Mouse (Mus musculus) neutrophil, adult 5-6 weeks (primary cell): ENCODE data around the gene Pcp4l1. TPM values are rescaled to one million over a fixed set of nuclear protein-coding genes. Genes with fewer than 3 reads are reported as not detected.

Experiments
- ATAC-seq: fragments of 151-379, 151-347 bp; 2 replicates; pipeline ENCODE4 v1.8.0; 2017; ENCODE audit warnings: mild to moderate bottlenecking, moderate TSS enrichment; ENCODE audit not compliant: insufficient number of reproducible peaks, poor library complexity, low FRiP score, severe bottlenecking; ENCODE audit errors: extremely low read depth
- total RNA-seq: library from RNA; stranded (forward); fragments of 200-1000 nt; gene quantifications from 2 replicates; pipeline ENCODE4 v1.2.3, GENCODE M21; 2017

Gene Pcp4l1
- total RNA-seq, 1 experiment from 2014 or later: 0.81 TPM

DNA sequence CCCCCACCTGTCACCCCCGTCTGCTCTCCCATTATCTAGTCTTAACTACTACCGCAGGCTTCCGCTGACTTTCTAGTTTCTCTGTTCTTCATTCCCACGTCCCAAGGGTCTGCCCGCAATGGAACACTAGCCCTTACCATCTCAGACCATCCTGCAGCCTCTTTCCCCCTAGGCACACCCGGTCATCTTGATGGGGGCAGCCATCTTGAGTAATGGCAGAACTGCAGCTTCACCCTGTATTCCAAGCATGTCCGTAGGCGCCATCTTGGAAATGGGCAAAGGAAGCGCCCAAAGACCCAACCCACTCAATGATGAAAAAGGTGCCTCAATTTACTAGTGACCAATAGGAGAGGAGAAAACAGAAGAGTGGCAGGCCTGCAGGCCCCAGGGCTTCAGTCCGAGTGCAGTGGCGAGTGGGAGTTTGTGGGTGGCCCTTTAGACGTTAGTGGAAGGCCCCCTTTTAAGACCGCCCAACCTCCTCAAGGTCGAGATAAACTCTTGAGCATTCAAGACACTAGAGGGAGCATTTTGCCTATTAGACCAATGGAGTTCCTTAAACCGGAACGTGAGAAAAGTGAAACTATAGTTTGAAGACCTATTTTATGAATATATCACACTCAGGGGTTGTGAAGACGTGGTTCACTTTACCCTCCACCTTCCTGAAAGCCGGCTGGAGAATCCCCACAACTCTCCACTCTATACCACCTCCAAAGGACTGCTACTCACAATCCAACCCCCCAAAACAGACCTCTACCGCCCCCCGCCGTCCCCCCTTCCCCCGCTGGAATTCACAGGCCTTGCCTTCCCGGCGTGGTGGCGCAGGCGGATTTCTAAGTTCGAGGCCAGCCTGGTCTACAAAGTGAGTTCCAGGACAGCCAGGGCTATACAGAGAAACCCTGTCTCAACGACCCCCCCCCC lies 26.4 kb upstream of the Pcp4l1 start, which contains the start of gene Tomm40l:
Gene Tomm40l, minus strand, starts transcription at position 277 of the 918 bp plus-strand sequence.
- peak; percentile 92 for ATAC-seq

DNA sequence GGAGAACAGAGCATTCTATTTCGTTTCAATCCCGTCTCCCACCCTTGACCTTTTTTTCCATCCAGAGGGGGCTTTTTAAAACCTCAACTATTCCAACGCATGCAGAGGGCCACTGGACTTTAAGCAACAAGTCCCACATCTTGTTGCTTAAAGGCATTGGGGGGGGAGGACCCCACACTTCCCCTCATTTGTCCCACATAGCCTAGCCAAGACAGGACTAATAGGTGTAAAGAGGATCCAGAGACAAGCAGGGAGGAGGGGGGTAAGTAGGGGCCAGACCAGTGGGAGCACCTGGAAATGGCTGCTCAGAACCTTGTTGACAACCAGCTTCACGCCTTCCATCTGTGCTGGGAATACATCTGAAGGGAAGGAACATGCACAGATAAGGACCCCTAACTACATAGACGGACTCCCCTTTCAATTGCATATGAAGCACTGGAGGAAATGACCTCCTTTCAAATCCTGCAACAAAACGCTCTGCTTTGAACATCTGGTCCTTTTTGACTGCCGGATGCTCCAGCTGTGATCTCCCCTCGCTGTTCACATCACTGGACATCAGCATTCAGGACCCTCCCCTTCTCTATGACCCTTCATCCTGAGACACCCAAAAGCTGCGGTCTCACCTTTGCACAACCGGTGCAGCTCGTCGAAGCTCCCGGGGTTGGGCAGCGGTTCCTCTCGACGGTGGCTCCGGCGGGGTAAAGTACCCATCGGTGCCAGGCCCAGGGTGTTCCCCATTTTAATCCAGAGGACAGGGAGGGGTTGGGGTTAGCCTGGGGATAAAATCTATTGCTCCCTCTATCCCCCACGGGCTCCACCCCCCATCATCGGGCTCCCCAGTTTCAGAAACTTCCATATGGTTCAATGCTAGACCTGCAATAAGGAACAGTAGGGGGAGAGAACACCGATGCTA lies 25.5 kb upstream of the Pcp4l1 start:
- ATAC-seq: no peak

DNA sequence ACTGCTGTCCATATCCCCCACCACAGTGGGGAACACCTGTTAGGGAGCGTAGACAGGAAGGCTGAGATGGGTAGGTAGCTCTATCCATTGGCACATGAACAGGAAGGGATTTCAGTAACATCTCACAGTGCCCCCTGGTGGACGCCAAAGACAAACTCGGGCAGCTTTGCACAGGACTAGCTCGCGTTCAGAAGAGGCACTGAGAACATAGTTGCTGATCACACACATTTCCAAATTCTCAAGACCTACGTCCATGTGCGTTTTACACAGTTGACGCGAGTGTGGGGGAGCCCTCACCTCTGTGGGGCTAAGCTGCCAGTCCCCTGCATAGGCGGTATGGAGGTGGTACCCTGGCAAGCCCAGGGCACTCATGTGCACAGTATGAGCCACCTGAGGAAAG lies 24.8 kb upstream of the Pcp4l1 start:
- ATAC-seq: peak; percentile 20; the same call in 1 of the 2 replicates

DNA sequence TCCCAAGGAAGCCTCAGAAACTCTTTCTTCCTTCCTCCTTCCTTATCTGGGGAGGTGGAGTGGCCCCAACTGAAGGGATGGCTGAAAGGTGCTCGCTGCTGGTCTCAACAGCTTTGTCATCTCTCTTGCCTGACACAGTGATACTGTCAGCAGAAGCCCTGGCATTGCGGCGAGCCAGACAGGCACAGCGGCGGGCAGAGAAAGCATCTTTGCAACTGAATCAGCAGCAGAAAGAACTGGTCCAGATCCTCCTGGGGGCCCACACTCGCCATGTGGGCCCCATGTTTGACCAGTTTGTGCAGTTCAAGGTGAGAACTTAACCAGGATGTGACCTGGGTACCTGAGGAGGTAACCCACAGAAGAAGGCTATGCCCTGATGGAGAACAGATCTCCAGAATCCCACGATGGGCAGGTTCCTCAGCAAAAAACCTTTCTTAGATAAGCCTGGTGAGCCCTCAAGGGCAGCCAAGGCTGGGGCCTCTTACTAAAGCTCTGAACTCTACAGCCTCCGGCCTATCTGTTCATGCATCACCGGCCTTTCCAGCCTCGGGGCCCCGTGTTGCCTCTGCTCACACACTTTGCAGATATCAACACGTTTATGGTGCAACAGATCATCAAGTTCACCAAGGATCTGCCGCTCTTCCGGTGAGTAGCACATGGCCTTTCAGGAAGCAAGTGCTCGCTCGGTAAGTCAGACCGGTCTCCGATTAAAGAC lies 20.3 kb upstream of the Pcp4l1 start:
- ATAC-seq: no peak

DNA sequence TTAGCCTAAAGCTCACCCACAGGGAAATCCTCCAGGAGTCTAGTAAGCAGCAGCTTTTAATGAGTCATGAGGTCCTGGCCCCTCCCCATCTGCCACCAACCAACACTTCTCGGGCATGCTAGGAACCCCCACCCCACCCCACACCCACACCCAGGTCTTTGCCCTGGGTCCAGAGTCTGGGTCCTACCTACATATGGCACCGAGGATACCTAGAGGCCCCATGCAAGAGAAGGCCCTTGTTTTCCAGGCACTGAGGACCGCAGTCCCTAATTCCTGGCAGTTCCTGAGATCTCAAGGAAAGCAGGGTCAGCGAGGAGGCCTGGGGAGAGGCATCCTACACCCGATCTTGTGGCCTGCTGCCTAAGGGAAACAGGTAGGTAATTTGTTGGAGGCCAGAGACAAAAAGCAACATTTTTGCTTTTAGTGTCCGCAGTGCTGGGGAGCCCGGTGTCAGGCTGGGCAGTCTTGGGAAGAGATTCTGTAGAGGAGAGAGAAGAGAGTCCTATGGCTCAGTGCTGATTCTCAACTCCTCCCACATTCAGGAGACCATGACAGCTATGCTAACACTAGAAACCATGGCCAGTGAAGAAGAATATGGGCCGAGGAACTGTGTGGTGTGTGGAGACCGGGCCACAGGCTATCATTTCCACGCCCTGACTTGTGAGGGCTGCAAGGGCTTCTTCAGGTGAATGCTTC lies 17.9 kb upstream of the Pcp4l1 start, which contains the start of gene Nr1i3:
Gene Nr1i3, plus strand, starts transcription at position 170 of the 696 bp plus-strand sequence.
- no peak for ATAC-seq

DNA sequence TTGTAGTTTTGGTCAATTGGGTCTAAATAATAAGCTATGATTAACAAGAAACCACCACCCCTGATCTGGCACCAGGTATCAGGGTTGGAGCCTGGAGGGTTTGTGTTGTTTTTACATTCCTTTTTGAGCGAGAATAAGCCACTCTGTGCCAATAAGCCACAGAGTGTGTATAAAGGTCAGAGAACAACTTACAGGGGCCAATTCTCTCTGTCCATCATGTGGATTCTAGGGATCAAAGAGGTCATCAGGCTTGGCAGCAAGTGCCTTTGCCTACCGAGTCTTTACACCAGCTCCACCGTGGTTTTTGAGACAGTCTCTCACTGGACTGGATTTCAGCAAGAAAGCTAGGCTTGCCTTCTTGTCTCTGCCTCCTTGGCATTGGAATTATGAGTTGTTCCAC lies 16.8 kb upstream of the Pcp4l1 start:
- ATAC-seq: no peak

DNA sequence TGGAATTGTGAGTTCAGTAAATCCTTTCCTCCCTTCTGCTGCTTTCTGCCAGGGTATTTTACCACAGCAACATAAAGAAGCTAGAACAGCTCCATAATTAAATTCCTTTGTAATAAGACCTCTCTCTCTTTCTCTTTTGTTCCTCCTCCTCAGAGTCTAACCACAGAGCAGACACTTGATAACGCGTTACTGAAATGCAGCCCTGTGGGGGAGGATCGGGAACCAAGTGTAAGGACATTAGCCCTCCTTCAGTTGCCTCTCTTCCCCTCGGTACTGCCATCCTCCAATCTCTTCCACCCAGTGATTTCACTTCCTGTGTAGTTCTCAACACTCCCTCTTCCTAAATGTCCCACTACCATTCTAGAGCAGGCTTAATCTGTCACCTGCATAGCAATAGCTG lies 13.3 kb upstream of the Pcp4l1 start:
- ATAC-seq: no peak

DNA sequence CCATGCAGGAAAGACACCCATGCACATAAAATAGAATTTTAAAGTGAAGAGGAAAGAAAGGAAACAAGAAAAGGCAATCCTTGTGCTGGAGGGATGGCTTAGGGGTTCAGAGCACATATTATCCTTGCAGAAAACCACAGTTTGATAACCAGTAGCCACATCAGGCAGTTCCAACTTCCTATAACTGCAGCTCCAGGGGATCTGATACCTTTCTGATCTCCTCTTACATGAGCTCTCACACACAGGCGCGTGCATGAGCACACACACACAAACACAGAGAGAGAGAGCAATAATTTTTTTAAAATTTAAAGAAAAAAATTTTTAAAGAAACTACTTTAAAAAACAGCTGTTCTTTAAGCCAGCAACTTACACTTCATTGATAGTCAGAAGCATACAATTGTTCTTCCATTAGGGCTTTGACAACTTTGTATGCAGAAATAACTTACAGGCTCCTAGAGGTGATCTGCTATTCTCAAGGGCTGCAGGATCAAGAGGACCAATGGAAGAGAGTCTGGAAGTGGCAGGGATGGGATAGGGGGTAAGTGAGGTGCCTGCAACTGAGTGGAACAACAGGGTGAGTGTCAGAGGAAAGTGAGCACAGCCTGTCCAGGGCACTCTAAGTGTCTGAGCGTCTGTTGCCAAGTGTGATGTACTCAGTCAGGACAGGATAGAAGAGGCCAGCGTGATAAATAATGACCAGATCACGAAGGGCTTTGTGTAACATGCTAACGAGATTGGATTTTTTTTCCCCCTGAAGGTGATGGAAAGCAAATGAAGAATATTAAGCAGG lies 9.8 kb upstream of the Pcp4l1 start:
- ATAC-seq: no peak

DNA sequence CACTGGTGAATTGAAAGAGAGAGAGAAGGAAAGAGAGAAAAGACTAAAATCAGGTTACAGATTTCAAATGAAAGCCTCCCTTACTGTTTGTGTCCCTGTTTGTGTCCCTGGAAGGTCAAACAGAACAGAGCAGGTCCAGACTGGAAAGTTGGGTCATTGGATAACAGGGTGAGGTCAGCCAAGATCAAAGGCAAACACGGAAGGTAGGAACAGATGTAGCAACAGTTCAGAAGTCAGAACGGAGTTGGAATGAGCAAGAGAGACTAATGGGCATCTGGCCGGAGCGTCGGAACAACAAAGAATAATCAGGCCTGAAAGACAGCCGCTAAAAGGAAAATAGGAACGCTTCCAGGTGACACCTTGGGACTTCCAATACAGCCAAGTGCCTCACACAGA lies 8.2 kb upstream of the Pcp4l1 start:
- ATAC-seq: no peak

DNA sequence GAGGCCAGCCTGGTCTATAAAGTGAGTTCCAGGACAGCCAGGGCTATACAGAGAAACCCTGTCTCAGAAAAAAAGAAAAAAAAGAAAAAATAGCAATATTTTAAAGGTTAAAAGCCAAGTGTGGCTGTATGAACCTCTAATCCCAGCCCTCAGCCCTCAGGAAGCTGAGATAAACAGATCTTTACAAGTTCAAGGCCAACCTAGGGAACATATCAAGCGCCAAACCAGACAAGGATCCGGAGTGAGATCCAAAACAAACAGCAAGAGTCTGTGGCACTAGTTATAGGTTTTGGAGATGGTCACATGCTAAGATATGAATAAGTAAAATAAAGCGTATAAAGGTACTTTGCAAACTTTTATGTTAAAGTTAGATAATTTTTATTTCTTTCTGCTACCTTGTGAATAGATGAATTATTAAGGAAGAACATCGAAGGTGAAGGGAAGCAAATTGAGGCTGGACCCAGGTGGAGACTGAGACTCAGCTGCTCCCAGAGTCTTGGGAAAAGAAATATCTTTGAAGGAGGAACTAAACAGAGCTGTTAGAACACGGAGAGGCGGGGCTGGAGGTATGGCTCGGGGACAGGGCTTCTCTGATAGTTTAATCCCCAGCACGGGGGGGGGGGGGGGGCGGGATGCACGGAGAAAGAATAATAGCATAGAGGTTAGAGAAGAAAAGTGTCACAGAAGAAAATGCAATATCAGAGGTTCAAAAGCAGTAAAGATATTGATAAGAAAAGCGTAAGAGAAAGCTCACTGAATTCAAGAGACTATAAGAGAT lies 7.6 kb upstream of the Pcp4l1 start:
- ATAC-seq: no peak

DNA sequence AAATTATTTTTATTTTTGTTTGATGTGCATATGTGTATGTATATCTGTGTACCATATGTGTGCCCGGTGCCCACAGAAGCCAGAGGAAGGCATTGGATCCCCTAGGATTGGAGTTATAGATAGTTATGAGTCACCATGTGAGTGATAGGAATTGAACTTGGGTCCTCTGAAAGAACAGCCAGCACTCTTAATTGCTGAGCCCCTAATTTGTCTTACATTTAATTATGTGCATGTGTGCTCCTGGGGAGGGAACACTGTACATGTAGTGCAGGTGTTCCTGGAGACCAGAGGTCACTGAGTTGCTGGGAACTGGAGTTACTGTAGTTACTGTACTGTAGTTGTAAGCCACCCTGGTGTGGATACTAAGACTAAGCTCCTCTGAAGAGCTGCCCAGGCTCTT lies 4.7 kb upstream of the Pcp4l1 start:
- ATAC-seq: no peak

DNA sequence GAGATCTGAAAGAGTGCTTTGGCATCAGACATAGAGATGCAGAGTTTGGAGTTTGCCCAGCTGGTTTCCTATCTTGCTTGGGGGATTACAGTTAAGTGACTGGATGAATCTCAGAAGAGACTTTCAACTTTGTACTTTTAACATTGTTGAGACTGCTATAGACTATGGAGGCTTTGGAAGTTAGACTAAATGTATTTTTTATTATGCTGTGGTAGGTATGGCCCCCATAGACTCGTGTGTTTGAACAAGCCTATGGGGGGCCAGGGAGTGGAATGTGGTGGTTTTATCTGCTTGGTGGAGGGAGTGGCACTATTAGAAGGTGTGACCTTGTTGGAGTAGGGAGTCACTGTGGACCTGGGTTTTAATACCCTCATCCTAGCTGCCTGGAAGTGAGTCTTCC lies 3.5 kb upstream of the Pcp4l1 start:
- ATAC-seq: no peak

DNA sequence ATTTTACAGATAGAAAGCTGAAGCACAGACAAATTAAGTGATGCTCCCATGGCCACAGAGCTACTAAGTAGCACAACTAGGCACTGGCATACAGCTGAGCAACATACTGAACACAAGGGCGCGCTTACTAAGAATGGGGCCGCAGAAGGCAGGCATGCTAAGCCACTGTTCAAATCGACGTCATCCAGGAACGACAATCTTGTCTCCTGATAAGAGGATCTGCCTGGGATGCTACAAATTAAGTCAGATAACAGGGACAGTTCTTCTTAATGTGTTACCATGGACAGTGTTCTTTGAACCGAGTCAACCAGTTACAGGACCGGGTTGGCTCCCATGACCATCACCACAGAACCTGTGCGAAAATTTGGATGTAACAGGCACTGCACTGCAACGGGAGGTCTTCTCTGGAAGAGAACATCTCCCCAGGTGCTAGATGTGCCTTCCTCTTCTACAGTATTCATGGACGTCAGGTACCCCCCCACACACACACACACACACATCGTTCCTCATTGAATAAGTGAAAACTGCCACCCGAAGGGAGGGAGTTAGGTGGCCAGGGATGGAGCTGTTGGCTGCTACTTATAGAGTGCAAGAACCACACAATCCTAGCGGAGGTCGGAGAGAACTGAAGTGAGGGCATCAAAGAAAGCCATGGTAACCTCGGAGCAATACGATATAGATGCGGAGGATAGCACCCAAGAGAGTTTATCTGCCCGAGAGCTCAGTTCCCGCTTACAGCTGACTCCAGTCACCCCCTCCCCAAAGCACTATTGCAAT lies 834 bp downstream of the Pcp4l1 start:
- ATAC-seq: 0 out of 2 replicates have a peak, but pooled peaks have one; percentile 1

DNA sequence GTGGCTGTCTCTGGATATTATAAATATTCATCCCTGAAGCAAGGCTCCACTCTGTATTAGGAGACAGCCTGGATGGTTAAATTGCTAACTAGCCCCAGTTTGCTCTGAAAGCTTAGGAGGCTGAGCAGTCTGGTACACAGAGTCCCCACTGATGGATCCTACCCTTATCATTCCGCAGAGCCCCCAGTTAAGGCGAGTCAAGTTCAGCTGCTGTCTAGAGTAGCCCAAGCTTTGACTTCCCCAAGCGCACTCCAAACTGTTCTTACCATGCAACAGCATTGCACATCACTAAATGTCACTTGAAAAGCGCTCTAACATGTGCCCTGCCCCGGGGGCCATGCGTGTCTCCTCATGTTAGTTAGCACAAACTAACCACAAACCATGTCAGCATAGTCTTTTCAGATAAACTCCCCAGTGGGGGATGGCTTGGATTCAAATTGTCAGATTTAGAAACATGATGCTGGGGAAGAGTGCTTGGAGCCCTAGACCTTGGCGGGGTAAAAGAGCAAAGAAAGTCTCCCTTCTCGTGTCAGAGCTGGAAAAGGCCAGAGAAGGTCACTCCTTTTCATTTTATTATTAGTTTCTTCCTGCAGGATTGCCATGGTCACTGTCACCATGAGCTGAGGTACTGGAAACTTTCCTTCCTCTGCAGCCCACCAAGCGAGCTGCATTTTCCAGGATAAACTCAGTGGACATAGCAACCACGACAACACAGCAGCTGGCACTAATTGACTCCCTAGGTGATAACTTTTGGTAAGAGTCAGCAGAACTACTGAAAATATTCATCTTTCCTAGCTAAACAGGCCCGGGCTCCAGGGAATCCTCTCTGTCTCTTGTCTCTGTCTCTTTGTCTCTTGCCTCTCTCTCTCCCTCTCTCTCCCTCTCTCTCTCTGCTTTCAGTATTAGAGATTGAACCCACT lies 1.9 kb downstream of the Pcp4l1 start:
- ATAC-seq: no peak

DNA sequence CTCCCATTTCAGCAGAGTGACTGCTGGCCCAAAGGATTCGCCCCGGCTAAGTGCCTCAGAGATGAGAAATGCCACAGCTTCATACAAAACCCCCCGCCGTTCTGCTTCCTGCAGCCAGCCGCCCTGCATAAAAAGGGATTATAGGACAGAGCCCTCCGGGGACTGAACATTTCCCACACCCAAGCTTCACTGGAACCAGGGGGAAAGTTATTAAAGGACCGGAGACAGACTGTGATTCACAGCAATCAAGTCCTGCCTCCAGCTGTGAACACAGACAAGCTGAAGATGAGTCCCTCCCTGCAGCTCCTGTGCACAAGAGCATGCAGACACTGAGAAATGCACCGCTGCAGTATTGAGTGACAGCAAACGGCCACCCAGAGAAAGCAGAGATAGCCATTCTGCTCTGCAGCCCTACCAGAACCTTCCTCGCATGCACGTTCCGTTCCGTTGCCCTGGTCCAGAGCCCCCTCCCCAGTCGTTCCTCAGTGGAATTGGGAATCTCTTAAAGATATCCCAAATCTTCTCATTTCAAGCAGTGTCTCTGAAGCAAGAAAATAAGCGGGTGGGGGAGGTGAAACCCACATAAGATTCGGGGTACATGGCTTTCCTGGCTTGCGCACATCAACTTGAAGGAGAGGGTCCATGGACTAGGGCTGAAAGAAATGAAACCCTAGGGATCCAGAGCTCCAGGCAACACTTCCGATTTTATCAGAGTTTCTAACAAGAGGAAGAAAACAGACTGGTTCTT lies 2.8 kb downstream of the Pcp4l1 start:
- no peak for ATAC-seq
